Mouse (Mus musculus): ENCODE results near the gene Adap1. TPM values are rescaled to one million over a fixed set of nuclear protein-coding genes. Genes with fewer than 3 reads are reported as not detected.
A peak's percentile ranks its signal among the peaks of the same experiment; 100 is the strongest.

The Adap1 gene
- polyA plus RNA-seq, 1 experiment from 2014 or later: 0.37 TPM

DNA sequence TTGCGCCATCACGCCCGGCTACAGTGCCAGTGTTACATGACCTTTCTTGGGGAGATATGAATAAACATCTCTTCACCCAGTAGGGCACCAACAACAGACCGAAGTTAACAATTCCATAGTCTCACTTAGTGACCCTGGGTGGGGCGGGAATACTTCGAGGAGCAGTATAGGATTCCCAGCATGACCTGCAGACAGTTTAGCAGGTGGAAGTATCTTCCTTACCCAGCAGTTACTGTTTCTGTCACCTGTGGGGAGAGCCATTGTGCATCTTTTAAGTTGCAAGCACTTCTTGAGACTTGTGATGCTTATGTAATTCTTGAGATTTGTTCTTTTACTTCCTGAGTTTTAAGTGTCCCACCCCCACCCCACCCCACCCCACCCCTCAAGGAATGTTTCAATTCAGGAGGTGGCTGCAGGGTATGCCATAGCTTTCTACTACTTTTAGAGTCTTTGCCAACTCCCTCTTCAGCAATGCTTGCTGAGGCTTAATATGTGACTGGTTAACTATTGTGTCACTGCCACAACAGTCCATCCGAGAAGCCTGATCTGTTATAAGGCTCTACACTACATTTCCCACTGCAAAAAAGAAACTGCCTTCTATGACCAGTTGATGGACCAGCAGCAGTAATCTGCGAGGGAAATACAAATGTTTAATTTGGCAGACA lies 66.9 kb downstream of the Adap1 start:
- WGBS: 95% methylated on average over 8 of the region's 8 CpGs
- H3K36me3 ChIP-seq: peaks cover 84% of the 10 kb centered on the region

GRCm38 (mm10) chr5:139257818-139258217 lies 67.6 kb downstream of the Adap1 start:
- Histone ChIP-seq H3K27ac (replicated peaks) (no peak overlapping the region), H3K9me3 (replicated peaks) (no peaks in the 10 kb centered on the region), H3K36me3 (peaks cover 77% of the 10 kb centered on the region), H3K27me3 (ENCODE audit: low read depth, poor library complexity, severe bottlenecking) (no peaks in the 10 kb centered on the region), H3K4me3 (no peak overlapping the region), H3K4me1 (peaks cover 34% of the 10 kb centered on the region)
- DNase-seq (ENCODE audit: low spot score): no peak
- WGBS: 84% methylated on average over 4 of the region's 4 CpGs

More for the DNA sequence above, 66.9 kb downstream of the Adap1 start:
- no peak for DNase-seq (ENCODE audit: low spot score)
- no peak overlapping the region for H3K4me3 ChIP-seq
- H3K4me1 ChIP-seq: peaks cover 29% of the 10 kb centered on the region
- no peak overlapping the region for H3K27ac ChIP-seq (replicated peaks)
- H3K9me3 ChIP-seq (replicated peaks): no peaks in the 10 kb centered on the region
- no peaks in the 10 kb centered on the region for H3K27me3 ChIP-seq (ENCODE audit: low read depth, poor library complexity, severe bottlenecking)

DNA sequence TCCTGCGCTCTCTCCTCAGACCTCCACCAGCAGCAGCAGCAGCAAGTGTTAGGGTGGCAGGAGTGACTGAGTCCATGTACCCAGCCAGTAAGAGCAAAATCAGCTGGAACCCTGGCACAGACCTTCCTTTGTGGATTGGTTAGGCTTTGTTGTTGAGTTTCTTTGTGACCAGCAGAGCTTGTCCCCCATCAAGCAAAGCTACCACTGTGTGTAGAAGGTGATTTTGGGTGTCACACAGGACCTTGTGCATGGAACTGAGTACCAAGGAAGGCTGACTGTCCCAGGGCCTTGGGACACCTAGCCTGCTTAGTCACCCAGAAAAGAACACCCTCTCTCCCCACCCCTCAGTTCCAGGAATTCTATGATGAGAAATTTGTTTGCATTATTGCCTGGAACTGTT lies 68.2 kb downstream of the Adap1 start:
- Histone ChIP-seq H3K36me3 (peaks cover 71% of the 10 kb centered on the region), H3K4me1 (peaks cover 34% of the 10 kb centered on the region), H3K9me3 (replicated peaks) (no peaks in the 10 kb centered on the region), H3K27ac (replicated peaks) (no peak overlapping the region), H3K4me3 (no peak overlapping the region), H3K27me3 (ENCODE audit: low read depth, poor library complexity, severe bottlenecking) (no peaks in the 10 kb centered on the region)
- WGBS: 91% methylated on average over 1 of the region's 1 CpGs
- no peak for DNase-seq (ENCODE audit: low spot score)

- 92% methylated on average over 3 of the region's 3 CpGs for WGBS
- Histone ChIP-seq H3K27ac (replicated peaks) (no peak overlapping the region), H3K4me1 (peaks cover 41% of the 10 kb centered on the region), H3K36me3 (peaks cover 62% of the 10 kb centered on the region), H3K9me3 (replicated peaks) (no peaks in the 10 kb centered on the region), H3K4me3 (no peak overlapping the region), H3K27me3 (ENCODE audit: low read depth, poor library complexity, severe bottlenecking) (no peaks in the 10 kb centered on the region)
- no peak for DNase-seq (ENCODE audit: low spot score)
Observed at GRCm38 (mm10) chr5:139256211-139256765, 69.1 kb downstream of the Adap1 start.

GRCm38 (mm10) chr5:139255777-139256176 lies 69.6 kb downstream of the Adap1 start:
- no peaks in the 10 kb centered on the region for H3K27me3 ChIP-seq (ENCODE audit: low read depth, poor library complexity, severe bottlenecking)
- DNase-seq (ENCODE audit: low spot score): no peak
- peaks cover 42% of the 10 kb centered on the region for H3K4me1 ChIP-seq
- H3K9me3 ChIP-seq (replicated peaks): no peaks in the 10 kb centered on the region
- H3K27ac ChIP-seq (replicated peaks): no peak overlapping the region
- WGBS: 94% methylated on average over 6 of the region's 6 CpGs
- H3K36me3 ChIP-seq: peaks cover 57% of the 10 kb centered on the region
- H3K4me3 ChIP-seq: no peak overlapping the region

- Histone ChIP-seq H3K9me3 (replicated peaks) (no peaks in the 10 kb centered on the region), H3K27me3 (ENCODE audit: low read depth, poor library complexity, severe bottlenecking) (no peaks in the 10 kb centered on the region), H3K4me1 (peaks cover 42% of the 10 kb centered on the region), H3K36me3 (peaks cover 54% of the 10 kb centered on the region), H3K27ac (replicated peaks) (no peak overlapping the region), H3K4me3 (no peak overlapping the region; the same call in 1 of the 2 replicates)
- WGBS: 90% methylated on average over 6 of the region's 6 CpGs
- no peak for DNase-seq (ENCODE audit: low spot score)
Observed at GRCm38 (mm10) chr5:139254938-139255337, 70.5 kb downstream of the Adap1 start.

- Histone ChIP-seq H3K4me1 (peaks cover 42% of the 10 kb centered on the region), H3K36me3 (peaks cover 55% of the 10 kb centered on the region), H3K27ac (replicated peaks) (peak overlapping the region; percentile 95), H3K4me3 (peak overlapping the region; percentile 76), H3K27me3 (ENCODE audit: low read depth, poor library complexity, severe bottlenecking) (no peaks in the 10 kb centered on the region), H3K9me3 (replicated peaks) (no peaks in the 10 kb centered on the region)
- no peak for DNase-seq (ENCODE audit: low spot score)
- WGBS: 19% methylated on average over 6 of the region's 6 CpGs
Observed at GRCm38 (mm10) chr5:139253301-139253741, 72.1 kb downstream of the Adap1 start.

GRCm38 (mm10) chr5:139252910-139253245 lies 72.5 kb downstream of the Adap1 start:
- H3K4me3 ChIP-seq: peak overlapping the region; percentile 76
- peaks cover 55% of the 10 kb centered on the region for H3K36me3 ChIP-seq
- DNase-seq (ENCODE audit: low spot score): no peak

DNA sequence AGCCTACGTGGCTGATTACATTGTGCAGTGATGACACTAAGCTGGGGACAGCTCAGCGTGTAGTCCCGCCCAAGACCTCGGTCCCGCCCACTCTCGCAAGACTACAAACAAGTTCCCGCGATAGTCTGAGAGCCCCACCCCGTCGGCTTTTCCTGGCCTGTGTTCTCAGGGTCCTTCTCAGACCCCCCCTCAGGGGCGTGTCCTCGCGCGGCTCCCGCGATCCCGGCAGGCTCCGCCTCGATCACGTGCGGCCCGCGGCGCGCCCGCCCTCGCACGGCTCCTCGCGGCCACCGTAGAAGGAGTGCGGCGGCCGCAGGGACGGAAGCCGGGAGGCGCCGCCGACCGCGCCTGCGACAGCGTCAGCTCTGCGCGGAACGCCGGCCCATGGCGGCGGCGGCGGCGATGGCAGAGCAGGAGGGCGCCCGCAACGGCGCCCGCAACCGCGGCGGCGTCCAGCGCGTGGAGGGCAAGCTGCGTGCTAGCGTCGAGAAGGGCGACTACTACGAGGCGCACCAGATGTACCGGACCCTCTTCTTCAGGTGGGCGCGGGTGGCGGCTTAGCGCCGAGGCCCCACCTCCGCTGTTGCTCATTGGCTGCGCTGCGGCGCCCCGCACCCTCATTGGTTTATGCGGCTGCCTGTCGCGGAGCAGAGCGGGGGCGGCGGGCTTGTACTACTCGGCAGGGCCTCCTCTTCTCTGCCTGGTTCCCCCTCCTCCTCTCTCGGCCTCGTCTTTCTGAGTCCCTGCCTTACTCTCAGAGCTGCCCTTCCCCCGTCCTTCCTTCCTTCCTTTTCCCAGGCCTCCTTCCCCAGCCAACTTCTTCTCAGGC lies 73.1 kb downstream of the Adap1 start, which contains the start of gene Get4:
Gene Get4 (plus strand): TSS at position 244 of the 829 bp plus-strand sequence.
- WGBS: under 1% methylated on average over 90 of the region's 90 CpGs
- DNase-seq (ENCODE audit: low spot score): peak; percentile 99
- H3K36me3 ChIP-seq: peaks cover 55% of the 10 kb centered on the region
- peak within 1 kb of the TSS; percentile 95 for H3K27ac ChIP-seq (replicated peaks)
- no peaks in the 10 kb centered on the region for H3K27me3 ChIP-seq (ENCODE audit: low read depth, poor library complexity, severe bottlenecking)
- no peaks in the 10 kb centered on the region for H3K9me3 ChIP-seq (replicated peaks)
- peak within 1 kb of the TSS; percentile 76 for H3K4me3 ChIP-seq
- peaks cover 40% of the 10 kb centered on the region for H3K4me1 ChIP-seq

More at GRCm38 (mm10) chr5:139252910-139253245, 72.5 kb downstream of the Adap1 start:
- H3K9me3 ChIP-seq (replicated peaks): no peaks in the 10 kb centered on the region
- no peaks in the 10 kb centered on the region for H3K27me3 ChIP-seq (ENCODE audit: low read depth, poor library complexity, severe bottlenecking)
- H3K27ac ChIP-seq (replicated peaks): peak overlapping the region; percentile 95
- WGBS: 1% methylated on average over 7 of the region's 7 CpGs
- H3K4me1 ChIP-seq: peaks cover 42% of the 10 kb centered on the region

- peak overlapping the region; percentile 95 for H3K27ac ChIP-seq (replicated peaks)
- H3K36me3 ChIP-seq: peaks cover 55% of the 10 kb centered on the region
- peaks cover 36% of the 10 kb centered on the region for H3K4me1 ChIP-seq
- H3K4me3 ChIP-seq: peak overlapping the region; percentile 76
- DNase-seq (ENCODE audit: low spot score): no peak
- H3K27me3 ChIP-seq (ENCODE audit: low read depth, poor library complexity, severe bottlenecking): no peaks in the 10 kb centered on the region
- no peaks in the 10 kb centered on the region for H3K9me3 ChIP-seq (replicated peaks)
- under 1% methylated on average over 8 of the region's 8 CpGs for WGBS
Observed at GRCm38 (mm10) chr5:139251736-139252080, 73.7 kb downstream of the Adap1 start.

- Histone ChIP-seq H3K4me3 (peak overlapping the region; percentile 76), H3K27ac (replicated peaks) (peak overlapping the region; percentile 95), H3K36me3 (peaks cover 58% of the 10 kb centered on the region), H3K9me3 (replicated peaks) (no peaks in the 10 kb centered on the region), H3K4me1 (peaks cover 36% of the 10 kb centered on the region), H3K27me3 (ENCODE audit: low read depth, poor library complexity, severe bottlenecking) (no peaks in the 10 kb centered on the region)
- 85% methylated on average over 7 of the region's 7 CpGs for WGBS
- DNase-seq (ENCODE audit: low spot score): no peak
Observed at GRCm38 (mm10) chr5:139251279-139251678, 74.1 kb downstream of the Adap1 start.

DNA sequence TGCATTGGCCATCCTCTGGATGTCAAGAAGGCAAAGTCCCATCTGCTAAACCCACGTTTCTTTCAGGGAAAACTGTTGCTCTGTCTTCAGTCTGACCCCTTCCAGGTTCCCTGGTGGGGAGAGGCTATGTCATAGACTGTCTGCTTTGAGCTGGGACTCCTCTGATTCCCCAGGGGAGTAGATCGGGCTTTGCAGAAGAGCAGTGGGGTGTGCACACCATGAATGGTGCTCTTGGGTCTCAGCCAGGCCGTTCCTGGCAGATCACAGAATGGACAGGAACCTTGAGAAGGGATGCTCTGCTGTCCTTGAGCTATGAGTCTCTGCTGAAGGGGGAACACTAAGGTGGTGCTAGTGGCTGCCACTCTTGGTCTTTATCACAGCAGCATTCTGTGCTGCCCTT lies 76.6 kb downstream of the Adap1 start:
- no peak for DNase-seq (ENCODE audit: low spot score)
- 87% methylated on average over 3 of the region's 3 CpGs for whole genome bisulfite sequencing
- Histone ChIP-seq H3K9me3 (replicated peaks) (no peaks in the 10 kb centered on the region), H3K4me1 (peaks cover 16% of the 10 kb centered on the region), H3K27me3 (ENCODE audit: low read depth, poor library complexity, severe bottlenecking) (no peaks in the 10 kb centered on the region), H3K4me3 (no peak overlapping the region), H3K27ac (replicated peaks) (no peak overlapping the region), H3K36me3 (peaks cover 66% of the 10 kb centered on the region)

- WGBS: 84% methylated on average over 3 of the region's 3 CpGs
- peaks cover 77% of the 10 kb centered on the region for H3K36me3 ChIP-seq
- H3K27me3 ChIP-seq (ENCODE audit: low read depth, poor library complexity, severe bottlenecking): no peaks in the 10 kb centered on the region
- no peak for DNase-seq (ENCODE audit: low spot score)
- peaks cover 7% of the 10 kb centered on the region for H3K4me1 ChIP-seq
- H3K9me3 ChIP-seq (replicated peaks): no peaks in the 10 kb centered on the region
- no peak overlapping the region for H3K27ac ChIP-seq (replicated peaks)
- H3K4me3 ChIP-seq: no peak overlapping the region
Observed at GRCm38 (mm10) chr5:139247767-139248166, 77.7 kb downstream of the Adap1 start.

All from midbrain, embryonic 10.5 days (tissue).